Mouse (Mus musculus) frontal cortex, postnatal 10 days (tissue): ENCODE results near the gene Tmem51.

ENCODE experiments used
- DNase-seq, 2 experiments: peaks; one replicate each; pipeline ENCODE4 v3.0.0; 2022; ENCODE audit warnings: low spot score in 2 of 2, mixed read lengths in 1 of 2

Tmem51 gene

GRCm38 (mm10) chr4:142084131-142084899 is at the start of gene Tmem51:
TSS of gene Tmem51 (minus strand) at chr4:142084304.
- peak in 1 of 2 experiments; percentile 31 for DNase-seq

DNA sequence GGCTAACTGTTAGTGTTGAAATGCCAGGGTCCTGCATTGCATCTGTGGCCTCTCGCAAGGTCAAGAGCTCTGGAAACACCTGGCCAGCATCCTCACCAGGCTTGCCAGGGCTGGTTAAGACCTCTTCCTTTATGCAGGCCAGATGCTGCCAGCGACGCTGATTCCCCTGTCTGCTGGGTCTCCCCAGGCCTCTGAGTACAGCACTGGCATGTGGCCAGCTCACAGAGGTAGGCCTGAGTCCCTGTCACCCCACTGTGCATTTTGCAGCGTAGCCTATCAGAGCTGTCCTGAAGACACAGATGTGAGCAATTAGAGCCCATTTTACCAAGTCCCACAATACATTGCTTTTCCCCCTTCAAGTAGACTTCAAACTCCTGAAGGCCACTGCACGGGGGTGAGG is 46.1 kb upstream of the Tmem51 start:
- no peak for DNase-seq

- no peak for DNase-seq
These were observed 43.2 kb upstream of the Tmem51 start for GRCm38 (mm10) chr4:142127275-142127788.

- DNase-seq: no peak
These were observed 42.7 kb upstream of the Tmem51 start for GRCm38 (mm10) chr4:142126641-142127274.

GRCm38 (mm10) chr4:142121164-142121563 is 37.1 kb upstream of the Tmem51 start:
- no peak for DNase-seq

DNA sequence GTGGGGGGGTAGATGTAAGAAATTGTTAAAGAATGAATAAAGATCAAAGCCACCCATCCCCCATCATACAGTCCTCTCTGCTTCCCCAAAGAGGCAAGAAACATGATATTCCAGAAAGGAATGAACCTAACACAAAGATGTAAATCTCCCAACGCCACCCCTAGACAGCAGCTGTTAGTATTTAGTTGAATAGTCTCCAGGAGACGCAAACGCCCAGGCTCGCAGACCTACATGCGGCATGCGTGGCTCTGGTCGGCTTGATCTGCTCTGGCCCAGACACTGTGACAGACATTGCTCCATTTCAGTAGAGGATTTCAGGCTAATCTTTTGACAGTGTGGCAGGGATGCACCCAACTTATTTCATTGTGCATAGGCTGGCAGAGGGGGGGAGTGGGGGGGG is 34.4 kb upstream of the Tmem51 start:
- DNase-seq: no peak

DNA sequence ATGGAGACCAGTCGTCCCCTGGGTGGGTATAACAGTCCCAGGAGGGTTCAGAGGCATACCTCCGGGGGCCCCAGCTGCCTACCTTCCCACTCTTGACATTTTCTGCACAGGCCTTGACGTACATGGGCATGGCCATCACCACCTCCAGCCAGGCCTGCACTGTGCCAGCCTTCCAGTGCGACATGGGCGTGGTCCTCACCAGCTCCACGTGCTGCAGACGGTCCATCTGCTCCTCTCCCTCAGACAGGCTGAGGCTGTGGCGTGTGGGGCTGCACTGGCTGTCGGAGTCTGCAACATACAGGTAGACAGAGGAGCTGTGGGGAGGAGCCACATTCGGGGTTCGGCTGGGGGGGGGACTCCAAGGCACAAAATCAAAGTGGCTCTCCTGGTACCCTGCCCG is 33.9 kb upstream of the Tmem51 start:
- DNase-seq: no peak

DNA sequence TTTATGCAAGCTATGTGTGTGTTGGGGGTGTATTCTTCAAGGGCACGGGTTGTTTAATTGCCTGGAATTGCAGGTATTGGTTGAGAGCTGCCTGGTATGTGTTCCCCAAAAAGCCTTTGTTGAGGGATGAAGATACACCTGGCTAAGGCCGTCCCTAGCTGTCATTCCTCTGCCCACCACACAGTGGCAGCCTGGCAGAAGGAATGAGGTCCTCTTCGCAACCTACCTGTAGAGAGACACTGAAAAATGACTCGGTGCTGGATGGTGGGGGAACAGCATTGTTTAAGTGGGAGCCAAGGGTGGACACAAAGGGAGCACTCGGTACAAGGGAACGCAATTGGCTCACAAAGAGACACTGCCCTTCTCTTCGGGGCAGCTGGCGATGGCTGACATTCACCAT is 29.2 kb upstream of the Tmem51 start:
- DNase-seq: no peak

DNA sequence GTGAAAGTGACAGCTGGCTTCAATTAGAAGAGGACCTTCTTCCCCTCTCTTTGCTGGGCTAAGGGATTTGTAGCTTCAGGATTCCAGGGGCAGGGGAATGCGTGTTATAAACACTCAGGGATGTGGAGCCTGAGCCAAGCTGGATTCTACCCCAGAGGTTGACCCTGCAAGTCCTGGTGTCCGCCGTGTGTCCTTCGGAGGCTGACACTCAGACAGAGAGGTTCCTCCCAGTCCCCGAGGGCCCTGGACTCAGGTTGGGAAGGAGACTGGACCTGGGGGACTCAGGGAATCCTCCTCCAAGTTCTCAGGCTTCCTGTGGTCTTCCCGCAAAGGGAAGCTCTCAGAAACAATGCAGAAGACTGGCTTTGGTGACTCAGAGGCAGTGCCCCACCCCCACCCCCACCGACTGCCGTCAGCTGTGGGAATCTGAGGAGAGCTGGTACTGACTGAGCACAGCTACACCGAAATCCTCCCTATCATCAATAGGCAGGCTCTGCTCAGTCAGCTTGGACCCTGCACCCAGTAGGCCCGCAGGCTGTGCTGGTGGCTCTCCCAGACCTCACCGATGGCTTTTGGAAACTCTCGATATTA is 19.1 kb upstream of the Tmem51 start:
- DNase-seq: no peak

GRCm38 (mm10) chr4:142098303-142098702 is 14.2 kb upstream of the Tmem51 start:
- peak; percentile 53 to 76 for DNase-seq

DNA sequence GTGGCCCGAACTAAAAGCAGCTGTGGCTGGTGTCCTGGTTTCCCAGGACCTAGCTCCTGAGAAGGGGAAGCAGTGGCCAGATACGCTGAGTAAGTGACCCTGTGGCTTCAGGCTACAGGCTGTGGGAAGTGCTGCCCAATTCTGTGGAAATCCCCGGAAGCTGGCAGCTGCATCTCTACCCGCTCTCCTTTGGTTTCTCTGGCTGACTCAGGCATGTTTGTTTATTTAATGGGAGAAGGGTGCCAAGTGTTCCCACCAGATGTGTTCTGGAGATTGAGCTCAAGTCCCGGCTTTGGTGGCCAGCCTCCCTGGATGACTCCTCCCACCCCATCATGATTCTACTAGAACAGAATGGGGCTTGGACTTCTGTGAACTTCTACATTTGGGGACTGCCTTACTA is 13.8 kb upstream of the Tmem51 start:
- no peak for DNase-seq

DNA sequence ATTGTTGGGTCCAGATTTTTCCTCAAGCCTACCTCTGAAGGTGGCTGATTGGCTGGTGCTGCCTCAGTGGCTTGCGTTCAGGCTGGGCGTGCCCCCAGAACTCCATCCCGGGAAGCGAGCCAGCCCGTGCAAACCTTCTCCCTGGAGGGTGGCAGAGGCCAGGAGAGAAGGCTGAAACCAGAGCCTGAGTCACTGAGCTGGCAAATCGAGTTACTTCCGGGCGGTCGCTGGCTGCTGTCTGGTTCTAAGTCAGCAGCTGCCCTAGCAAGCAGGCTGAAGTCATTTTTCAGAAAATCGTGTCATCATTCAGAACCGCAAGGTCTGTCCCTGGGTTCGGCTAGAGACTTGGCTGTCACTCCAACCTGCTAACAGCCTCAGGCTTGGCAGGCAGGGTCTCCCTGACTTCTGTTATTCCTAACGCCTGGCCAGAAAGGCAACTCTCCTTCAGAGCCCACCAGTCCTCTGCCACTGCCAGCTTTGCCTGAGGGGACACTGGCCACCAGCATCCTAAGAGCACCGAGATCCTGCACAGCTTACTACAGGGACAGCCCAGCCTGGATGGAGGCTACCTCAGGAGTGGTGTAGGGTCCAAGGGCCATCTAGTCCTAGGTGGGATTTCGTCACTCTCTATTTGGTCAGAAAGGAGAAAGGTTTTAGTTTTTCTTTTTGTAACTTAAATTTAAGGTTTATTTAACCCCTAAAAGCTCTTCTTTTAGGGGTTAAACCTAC is 11.6 kb upstream of the Tmem51 start:
- DNase-seq: no peak

- no peak for DNase-seq
These were observed 10.3 kb upstream of the Tmem51 start for GRCm38 (mm10) chr4:142094386-142094785.

GRCm38 (mm10) chr4:142091100-142091499 is 7.0 kb upstream of the Tmem51 start:
- DNase-seq: no peak

- DNase-seq: no peak
These were observed 5.9 kb upstream of the Tmem51 start for GRCm38 (mm10) chr4:142089966-142090365.

GRCm38 (mm10) chr4:142088836-142089235 is 4.7 kb upstream of the Tmem51 start:
- DNase-seq: no peak

DNA sequence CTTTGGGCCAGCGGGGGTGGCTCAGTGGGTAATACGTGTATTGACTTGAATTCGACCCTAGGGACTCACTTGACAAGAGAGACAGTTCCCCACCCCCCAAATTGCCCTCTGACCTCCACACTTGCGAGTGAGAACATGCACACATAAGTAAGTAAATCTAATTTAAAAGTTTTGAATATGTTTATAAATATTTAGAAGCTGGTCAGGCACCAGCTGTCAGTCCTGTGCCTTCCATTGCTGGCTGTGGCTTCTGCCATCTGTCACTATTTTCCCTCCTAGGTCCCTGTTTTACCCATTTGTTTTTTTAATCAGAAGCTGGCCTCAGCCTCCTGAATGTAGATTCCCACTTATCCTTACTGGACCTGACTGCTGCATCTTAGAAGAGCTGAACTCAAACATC is 4.3 kb upstream of the Tmem51 start:
- no peak for DNase-seq

GRCm38 (mm10) chr4:142084936-142085563 is 946 bp upstream of the Tmem51 start:
- DNase-seq: no peak

- peak in 1 of 2 experiments; percentile 45 for DNase-seq
These were observed 358 bp downstream of the Tmem51 start for GRCm38 (mm10) chr4:142083762-142084130.

- DNase-seq: no peak
These were observed 911 bp downstream of the Tmem51 start for GRCm38 (mm10) chr4:142083193-142083592.

DNA sequence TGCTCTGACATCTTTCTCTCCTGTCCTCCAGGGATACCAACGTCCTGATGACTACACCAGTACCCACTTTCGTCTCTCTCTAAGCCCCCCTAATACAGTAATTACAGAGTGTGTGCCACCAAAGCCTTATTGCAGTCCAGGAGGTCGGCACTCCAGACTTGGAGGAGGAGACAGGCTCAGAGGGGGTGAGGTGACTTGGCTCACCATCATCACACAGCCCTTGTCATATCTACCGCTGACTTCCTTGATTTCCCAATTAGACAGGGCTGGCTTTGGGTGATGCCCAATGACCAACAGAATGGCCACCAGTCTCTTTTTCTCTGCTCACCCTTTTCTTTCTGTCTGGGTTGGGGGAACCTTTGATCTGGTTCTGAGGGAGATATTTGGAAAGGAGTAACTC is 1.4 kb downstream of the Tmem51 start:
- DNase-seq: no peak
